Mouse (Mus musculus): ENCODE measurements around the gene Ftl1.

Gene Ftl1

DNA sequence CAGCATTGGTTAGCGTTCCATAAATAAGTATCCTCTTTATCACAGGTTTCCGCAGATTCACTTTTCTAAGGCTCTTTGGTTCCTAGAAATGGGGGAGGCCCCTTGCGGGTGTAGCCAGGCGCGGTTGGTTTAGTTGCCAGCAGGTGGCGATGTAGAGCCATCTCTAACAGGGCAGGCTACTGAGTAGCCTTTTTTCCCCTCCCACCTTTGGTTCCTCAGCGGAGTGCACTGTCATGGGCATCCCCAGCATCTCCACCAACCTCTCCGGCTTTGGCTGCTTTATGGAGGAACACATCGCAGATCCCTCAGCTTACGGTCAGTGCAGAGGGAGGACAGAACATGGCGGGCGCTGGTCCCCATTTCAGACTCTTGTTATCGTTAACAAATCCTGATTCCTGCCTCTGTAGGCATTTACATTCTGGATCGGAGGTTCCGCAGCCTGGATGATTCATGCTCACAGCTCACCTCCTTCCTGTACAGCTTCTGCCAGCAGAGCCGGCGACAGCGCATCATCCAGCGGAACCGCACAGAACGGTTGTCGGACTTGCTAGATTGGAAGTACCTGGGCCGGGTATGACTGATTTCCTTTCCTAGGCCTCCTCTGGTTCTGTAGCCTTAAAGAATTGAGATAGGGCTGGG, 8.2 kb downstream of the Ftl1 start:
- peak; percentile 81 for DNase-seq (ENCODE audit: low spot score)

DNA sequence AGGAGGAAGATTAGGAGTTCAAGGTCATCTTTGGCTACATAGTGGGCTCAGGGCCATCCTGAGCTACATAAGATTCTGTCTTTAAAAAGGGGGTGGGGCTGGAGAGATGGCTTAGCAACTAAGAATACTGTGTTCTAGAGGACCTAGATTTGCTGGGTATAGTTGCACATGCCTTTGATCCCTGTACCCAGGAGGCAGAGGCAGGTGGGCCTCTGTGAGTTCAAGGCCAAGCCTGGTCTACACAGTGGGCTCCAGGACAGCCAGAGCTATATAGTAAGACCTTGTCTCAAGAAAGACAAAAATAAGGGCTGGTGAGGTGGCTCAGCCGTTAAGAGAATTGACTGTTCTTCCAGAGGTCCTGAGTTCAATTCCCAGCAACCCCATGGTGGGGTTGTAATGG, 9.7 kb downstream of the Ftl1 start:
- no peak for DNase-seq (ENCODE audit: low spot score)

DNA sequence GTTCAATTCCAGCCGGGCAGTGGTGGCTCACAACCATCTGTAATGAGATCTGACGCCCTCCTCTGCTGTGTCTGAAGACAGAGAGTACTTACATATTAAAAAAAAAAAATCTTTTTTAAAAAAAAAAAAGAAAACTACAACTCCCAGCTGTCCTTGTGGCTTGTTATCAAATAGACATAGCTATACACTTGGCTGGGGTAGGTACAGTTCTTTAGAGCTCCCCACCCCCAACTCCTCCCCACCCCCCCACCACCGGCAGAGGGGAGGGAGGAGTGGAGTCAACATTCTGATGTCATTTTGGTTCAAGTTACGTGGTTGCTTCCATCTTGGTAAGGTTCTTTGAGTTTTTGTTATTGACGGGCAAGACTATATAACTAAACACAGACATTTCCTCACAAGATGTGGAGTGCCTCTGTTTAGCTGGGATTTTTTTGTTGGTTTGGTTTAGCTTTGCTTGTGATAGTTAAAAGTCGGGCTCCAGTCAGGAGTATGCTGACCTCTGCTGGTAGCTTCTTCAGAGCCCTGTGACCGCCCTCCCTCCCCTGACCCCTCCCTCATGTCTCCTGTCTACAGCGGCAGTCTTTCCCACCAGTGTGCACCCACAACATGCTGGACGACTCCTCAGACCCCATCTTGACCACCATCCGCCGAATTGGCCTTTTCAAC, 12.2 kb downstream of the Ftl1 start:
- no peak for DNase-seq (ENCODE audit: low spot score)

DNA sequence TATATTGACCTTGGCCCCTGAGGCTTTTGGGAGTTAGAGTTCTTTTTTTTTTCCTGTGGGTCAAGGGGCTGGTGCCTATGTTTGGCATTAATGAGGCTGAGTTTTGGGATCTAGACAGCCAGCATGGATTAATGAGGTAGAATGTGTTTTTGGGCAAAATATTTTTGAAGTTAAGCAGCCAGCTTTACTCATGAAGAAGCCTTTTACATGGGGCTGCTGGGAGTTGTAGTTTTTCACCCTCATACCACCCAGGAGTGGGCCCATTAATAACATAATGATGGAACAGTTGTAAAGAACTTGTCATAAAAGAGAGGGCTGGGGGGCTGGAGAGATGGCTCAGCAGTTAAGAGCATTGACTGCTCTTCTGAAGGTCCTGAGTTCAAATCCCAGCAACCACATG, 13.1 kb downstream of the Ftl1 start:
- no peak for DNase-seq (ENCODE audit: low spot score)

DNA sequence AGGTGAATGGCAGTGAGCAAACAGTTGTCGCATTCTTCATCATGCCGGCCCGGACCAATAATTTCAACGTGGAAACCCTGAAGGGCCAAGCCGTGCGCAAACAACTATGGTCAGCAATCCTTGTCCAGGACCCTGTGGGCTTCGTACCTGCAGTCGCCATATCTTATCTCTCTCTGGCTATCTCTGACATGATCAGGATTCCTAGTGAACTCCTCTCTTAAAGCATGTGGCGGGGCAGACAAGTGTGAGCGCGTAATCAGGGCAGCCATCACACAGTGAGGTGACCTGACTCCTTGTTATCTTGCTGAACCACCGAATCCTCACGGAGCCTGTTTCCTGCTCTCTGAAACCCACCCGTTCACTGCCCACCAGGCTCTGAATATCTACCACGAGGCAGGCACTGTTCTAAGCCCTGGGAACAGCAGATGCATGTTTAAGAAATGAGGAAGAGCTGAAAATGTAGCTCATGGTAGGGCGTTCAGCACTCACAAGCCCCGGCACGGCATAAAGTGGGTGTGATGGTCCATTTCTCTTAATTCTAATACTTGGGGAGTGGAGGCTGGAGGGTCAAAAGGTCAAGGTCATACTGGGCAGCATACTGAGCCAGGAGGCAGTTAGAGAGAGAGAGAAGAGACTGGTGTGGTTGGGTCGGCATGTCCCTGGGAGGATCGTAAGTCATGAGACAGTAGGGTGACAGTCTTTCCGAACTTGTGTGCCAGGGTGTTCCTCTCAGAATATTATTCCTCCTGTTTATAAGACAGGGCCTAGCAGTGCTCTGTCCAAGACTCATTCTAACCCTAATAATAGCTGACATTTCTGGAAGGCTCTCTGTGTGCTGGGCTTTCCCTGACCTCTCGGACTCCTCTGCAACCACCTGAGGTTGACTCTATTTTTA, 15.9 kb downstream of the Ftl1 start:
- DNase-seq (ENCODE audit: low spot score) = no peak

DNA sequence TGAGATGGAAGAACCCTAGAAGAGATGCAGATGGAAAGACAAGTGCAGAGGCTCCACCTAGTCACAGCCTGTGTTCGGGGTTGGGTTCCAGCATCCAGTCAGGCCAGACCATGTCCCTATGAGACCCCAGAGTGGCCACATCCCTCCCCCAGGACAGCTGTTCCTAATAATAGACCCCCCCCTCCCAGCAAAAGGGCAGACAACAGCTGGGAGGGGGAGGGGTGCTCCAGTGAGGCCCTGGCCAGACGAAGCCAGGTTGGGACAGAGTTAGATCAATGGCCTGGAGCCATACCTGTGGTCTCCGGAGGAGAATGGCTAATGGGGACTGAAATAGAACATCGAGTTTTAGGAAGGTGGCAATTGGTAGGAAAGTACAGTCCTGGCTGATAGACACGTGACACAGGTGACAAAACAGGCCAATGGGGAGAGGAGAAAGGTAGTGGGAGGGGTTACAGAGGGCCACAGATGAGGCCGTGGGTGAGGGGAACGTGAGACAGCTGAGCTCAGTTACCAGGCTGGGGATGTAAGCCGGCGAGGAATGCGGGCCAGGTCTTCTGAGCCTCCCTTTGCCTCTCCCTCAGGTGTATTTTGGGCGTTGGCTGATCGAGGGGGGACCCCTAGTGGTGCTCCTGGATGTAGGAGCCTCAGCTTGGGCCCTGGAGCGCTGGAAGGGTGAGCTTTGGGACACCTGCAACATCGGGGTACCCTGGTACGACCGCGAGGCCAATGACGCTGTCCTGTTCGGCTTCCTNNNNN, 22.0 kb downstream of the Ftl1 start, which contains the start of gene Ruvbl2:
Gene Ruvbl2, minus strand, starts transcription at position 576 of the 756 bp plus-strand sequence.
- DNase-seq (ENCODE audit: low spot score) = peak; percentile 24

DNA sequence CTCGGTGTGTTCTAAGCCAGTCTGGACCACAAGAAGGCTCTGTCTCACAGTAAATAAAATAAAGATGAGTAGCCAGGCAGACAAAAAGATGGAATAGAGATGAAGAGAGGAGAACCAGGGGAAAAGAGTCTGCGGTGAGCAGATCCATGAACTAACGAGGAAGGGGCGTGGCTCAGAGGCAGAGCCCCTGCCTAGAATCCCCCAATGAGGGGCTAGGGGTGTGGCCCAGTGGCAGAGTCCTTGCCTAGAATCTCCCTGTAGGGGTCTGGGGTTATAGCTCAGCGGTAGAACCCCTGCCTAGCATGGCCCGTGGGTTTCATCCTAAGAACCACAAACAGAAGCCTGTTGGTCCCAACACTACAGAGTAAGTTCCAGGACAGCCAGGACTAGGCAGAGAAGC, 22.6 kb downstream of the Ftl1 start:
- no peak for DNase-seq (ENCODE audit: low spot score)

DNA sequence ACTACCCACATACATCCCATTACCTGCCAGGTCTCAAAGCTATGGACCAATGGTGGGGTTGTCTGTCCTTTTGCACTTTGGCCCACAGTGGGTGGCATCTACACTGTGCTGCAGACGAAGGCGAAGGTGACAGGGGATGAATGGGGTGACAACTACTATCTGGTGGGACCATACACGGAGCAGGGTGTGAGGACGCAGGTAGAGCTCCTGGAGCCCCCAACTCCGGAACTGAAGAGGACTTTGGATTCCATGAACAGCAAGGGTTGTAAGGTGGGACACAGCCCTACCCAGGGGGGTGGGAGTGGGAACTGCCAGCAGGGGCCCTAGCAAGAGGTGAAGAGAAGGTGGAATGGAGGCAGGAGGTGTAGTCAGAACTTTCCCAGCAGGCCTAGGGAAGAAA, 23.2 kb downstream of the Ftl1 start:
- no peak for DNase-seq (ENCODE audit: low spot score)

DNA sequence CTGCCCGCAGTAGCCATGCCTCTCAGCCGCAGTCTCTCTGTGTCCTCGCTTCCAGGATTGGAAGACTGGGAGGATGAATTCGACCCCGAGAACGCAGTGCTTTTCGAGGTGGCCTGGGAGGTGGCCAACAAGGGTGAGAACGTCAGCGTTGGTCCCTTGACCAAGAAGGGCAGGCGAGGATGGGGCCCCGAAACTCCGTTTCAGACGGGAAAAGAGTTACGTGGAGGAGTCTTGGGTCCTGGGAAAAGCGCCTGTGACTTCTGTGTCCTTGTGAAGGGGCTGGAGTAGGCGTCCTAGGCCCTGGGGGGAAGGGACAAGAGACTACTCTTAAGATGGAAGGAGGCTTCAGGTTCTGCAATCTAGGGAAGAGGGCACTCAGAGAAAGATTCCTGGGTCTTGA, 24.6 kb downstream of the Ftl1 start:
- DNase-seq (ENCODE audit: low spot score) = no peak

DNA sequence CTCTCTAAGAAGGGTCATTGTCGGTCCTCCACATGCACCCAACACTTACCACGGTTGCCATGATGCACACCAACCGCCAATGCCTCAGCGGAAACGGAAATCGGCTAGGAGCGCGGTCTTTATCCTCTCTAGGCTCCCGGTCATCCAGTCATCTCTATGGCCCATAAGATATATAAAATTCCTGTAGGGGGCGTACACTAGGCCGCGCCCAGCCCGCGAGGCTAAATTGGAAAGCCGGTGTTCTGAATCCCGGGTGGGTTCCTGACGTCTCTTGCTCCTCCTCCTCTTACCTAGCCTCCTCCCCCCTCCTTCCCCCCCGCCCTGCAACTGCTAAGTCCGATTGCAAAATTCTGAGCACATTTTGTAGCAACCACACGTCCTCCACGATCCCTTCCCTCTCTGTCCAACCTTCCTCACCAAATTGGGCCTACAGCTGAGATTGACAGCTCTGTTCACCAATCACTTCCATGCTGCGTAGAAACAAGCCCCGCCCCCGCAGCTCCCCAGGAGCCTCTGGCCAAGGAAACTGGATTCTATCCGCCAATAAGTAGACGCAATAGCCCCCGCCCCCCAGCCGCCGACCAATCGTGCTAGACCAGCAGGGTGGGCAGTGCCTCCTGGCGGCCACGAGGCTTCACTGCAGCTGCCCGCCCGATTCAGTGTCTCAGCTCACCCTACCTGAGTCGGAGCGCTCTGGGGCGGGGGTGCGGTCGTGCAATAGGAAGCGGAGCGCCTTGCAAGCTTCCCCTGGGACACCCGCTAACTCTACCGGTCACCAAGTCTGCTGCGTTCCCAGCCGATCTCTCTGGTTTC, 25.3 kb downstream of the Ftl1 start, which contains the start of gene Gys1:
Gene Gys1, plus strand, starts transcription at position 642 of the 813 bp plus-strand sequence.
- peak; percentile 100 for DNase-seq (ENCODE audit: low spot score)

DNA sequence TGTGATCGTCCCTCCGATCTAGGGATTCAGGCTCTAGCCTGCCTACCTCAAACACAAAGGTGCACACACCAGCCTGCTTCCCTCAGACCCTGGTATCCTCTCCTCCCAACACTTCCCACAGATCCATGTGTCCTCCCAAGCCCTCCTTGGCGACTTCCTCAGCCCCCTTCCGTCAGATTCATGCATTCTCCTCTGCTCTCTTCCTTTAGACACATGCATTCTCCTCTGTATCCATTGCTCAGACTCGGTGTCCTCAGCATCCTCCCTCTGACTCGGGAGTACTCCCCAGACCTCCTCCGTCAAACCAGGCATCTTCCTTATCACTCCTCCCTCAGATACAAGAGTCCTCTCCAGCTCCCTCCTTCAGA, 25.9 kb downstream of the Ftl1 start:
- no peak for DNase-seq (ENCODE audit: low spot score)

DNA sequence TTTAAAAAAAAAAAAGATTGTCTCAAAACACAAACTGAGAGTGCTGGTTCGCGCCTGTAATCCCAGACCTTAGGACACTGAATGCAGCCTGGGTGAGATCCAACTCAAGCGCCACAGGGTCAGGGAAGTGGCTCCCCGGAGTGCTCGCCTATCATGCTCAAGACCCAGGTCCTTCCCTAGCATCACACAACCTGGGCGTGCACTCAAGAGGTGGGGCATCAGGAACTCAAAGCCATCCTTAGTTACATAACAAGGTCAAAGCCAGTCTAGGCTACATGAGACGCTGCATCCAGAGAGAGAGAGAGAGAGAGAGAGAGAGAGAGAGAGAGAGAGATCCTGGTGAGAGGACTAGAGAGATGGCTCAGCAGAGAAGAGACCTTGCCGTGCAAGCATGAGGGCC, 33.1 kb downstream of the Ftl1 start:
- no peak for DNase-seq (ENCODE audit: low spot score)

DNA sequence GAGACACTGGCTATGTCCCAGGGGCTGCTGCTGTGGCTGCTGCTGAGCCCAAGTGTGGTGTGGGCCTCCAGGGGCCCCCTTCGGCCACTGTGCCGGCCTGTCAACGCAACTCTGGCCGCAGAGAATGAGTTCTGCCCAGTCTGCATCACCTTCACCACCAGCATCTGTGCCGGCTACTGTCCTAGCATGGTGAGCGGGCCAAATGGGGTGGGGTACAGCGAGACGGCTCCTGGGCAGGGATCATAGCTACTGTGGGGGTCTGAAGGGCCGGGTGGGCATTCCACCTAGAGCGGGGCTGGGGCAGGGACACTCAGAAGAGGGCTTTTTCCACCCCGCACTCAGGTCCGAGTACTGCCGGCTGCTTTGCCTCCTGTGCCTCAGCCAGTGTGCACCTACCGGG, 38.5 kb downstream of the Ftl1 start:
- no peak for DNase-seq (ENCODE audit: low spot score)

DNA sequence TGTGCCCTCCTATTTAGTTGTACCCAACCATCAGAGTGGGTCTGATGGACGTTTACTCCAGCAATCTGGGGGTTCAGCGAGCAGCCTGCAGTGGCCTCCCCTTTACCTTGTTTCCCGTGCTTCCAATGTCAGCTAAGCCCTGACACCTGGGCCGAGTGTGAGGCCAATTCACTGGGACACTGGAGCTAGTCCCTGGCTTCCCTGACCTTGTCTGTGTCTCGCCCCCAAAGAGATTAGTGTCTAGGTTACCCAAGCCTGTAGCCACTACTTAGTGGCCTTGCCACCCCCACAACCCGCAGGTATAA, 39.1 kb downstream of the Ftl1 start, which contains the start of gene Lhb:
Gene Lhb, plus strand, starts transcription at position 206 of the 305 bp plus-strand sequence.
- DNase-seq (ENCODE audit: low spot score) = no peak

DNA sequence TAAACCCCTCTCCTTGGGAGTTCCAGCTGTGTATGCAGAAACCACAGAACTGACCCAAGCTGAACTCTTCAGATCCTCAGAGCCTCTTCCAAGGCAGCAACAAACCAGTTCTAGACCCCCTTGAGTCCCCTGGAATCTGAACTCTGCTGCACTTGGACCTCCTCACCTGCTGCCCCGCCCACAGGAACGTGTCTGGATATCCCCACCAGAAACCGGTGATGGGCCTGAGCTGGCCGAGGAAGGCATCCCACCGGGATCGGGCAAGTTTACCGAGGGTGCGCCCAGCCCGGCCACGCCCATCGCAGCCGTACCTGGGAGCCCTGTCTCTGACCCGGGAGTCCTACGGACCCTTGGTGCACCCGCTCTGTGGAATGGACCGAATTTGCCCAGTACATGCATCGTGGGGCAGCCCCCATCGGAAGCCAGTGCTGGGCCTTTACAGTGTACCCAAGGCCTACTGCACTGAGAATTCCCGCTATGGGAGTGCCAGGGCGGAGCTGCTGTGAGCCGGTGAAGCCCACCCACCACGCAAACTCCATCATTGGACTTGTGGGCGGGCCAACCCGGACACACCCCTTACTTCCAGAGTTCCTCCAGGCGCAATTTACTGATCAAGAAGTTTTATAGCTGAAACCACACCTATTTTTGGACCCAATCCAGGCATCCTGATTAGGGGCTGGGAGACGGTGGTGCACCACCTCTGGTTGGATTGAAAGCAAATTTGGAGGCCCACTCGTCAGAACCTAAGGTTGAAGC, 39.6 kb downstream of the Ftl1 start:
- no peak for DNase-seq (ENCODE audit: low spot score)

DNA sequence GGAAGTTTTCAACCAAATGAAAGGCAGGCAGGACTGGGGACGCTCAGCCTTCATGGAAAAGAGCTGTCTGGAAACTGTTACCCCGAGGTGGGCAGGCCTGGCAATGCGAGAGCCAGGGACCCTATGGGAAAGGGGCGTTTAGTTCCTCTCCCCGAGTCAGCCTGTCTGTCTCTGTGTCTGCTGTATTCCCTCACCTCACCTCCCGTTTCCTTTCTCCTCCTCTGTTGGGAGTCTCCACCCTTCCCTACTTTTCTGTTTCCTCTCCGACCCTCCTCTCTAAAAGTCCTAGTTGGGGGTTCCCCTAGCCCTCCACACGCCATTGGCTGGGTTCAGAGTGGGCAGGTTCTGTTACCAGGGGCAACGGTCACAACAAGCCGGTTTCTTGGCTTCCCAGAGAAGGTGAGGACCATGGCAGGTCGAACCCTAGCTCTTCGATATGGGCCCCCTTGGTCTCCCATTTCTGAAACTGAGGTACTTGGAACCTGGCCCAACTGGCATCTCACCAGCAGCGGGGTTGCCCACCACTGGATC, 41.7 kb downstream of the Ftl1 start:
- no peak for DNase-seq (ENCODE audit: low spot score)

DNA sequence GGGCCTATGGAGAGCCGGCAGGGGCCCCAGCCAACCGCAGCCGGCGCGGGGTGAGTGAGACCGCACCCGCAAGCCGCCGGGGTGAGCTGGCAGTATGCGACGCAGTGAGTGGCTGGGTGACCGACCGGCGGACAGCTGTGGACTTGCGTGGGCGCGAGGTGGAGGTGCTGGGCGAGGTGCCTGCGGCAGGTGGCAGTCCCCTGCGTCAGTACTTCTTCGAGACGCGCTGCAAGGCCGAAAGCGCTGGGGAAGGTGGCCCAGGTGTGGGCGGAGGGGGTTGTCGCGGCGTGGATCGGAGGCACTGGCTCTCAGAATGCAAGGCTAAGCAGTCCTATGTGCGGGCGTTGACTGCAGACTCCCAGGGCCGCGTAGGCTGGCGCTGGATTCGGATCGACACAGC, 44.0 kb downstream of the Ftl1 start:
- no peak for DNase-seq (ENCODE audit: low spot score)

DNA sequence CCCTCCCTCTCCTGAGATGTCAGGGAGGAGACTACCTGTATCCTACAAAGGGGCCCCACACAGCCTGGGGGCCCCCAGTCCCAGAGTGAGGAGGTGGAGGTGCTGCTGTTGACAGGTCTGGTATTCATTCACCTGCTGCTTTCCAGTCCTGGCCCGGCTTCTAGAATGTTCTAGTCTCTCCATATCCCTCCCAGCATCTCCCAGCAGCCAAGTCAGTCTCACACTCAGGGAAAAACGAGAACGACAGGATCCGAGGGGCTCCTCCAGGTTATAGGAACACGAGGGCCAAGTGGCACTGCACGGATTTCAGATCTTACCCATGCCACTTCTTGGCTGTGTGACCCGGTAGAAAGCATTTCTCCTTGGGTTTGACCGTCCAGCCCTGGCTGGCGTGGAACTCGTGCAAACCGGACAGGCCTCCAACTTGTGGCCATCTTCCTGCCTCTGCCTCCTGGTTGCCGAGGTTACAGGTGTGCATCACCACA, 44.9 kb downstream of the Ftl1 start:
- DNase-seq (ENCODE audit: low spot score) = no peak

DNA sequence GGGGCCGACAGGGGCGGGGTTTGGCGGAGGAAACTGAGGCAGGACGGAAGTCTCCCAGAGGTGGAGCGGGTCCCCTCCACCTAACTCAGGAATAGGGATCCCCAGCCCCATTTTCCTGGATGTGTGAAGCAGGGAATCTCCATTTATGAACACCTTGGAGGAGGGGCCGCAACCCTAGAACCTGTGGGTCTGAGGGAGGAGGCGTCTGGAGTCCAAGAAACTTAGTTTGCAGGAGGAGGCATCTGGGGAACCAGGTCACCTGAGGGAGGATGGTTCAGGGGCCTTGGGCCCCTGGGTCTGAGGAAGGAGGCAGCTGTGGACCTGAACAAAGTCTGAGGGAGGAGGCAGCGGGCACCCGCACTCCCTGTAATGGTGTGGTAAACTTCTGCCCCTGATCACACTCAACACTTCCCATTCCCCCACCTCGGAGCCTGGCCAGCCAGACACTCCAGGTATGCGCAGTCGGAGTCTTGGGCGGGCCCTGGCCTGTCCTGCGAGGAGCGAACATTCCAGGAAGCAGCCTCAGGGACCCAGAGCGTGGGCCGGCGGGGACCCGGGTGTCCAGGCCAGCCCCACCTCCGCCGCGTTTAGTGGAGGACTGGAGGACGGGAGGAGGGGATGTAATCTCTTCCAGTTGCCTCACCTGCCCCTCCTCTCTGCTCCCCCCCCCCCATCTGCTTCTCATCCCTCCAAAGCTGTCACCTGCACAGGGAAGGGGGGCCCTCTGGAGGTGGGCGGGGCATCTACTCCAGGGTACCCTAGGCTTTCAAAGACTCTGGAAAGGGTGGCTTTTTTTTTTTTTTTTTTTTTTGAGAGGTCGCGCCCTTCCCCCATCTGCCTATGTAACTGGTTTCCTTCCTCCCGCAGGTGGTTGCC, 45.6 kb downstream of the Ftl1 start:
- no peak for DNase-seq (ENCODE audit: low spot score)

Data from ovary, postnatal 36 days (tissue).